Comparison of ENCODE assay signal across 9 mouse cellular contexts in genomic region chr4:41638186-41638731, GRCm38 (mm10). TPM values are rescaled to one million over a fixed set of nuclear protein-coding genes. Genes with fewer than 3 reads are reported as not detected.
DNase-seq lines count a peak whose midpoint lies in the region; ATAC-seq and TF ChIP-seq lines count a peak whose summit lies in the region.
"Had no signal": no experiment of that assay in that cellular context is flagged by ENCODE, and none has a peak within 500 bp of the region (broad histone marks: within the 10 kb centered on the region; RNA-seq: fewer than 3 reads in every experiment).

No protein-coding gene starts in this region.

- peaks cover 36% of the 10 kb centered on the region for H3K4me1 ChIP-seq in forebrain, embryonic 15.5 days
- peaks cover 50% of the 10 kb centered on the region for H3K4me1 ChIP-seq in limb, embryonic 12.5 days (replicated peaks)
- peaks cover 53% of the 10 kb centered on the region for H3K4me1 ChIP-seq in olfactory bulb, adult 2 months (ENCODE audit: control insufficient read depth, insufficient read depth, low read length)

- no peak for ATAC-seq in forebrain, embryonic 15.5 days (replicated peaks)
- no peak for ATAC-seq in limb, embryonic 12.5 days (ENCODE audit: insufficient number of reproducible peaks, insufficient read depth, low FRiP score, low TSS enrichment, low read depth)

- H3K9me3 ChIP-seq in forebrain, embryonic 15.5 days, result no peaks in the 10 kb centered on the region
- H3K9me3 ChIP-seq in limb, embryonic 12.5 days, result no peaks in the 10 kb centered on the region
- H3K9me3 ChIP-seq: heart, embryonic 12.5 days; lung, embryonic 15.5 days had no signal

- DNase-seq in kidney, postnatal 10 days, result peak; percentile 13
- DNase-seq in kidney, adult 8-10 months, result no peak
- DNase-seq in lung, adult 18-20 months, result no peak
- no peak for DNase-seq in adipocyte (ENCODE audit: low spot score)

- no peaks in the 10 kb centered on the region for H3K36me3 ChIP-seq in forebrain, embryonic 15.5 days
- no peaks in the 10 kb centered on the region; the same call in 1 of the 2 replicates for H3K36me3 ChIP-seq in limb, embryonic 12.5 days
- H3K36me3 ChIP-seq: heart, embryonic 12.5 days; lung, embryonic 15.5 days had no signal

- peak overlapping the region; percentile 84; the same call in 1 of the 2 replicates for H3K4me3 ChIP-seq in forebrain, embryonic 15.5 days
- H3K4me3 ChIP-seq in limb, embryonic 12.5 days (replicated peaks), result 0 out of 2 replicates have a peak overlapping the region, but pooled peaks have one; percentile 63
- peak overlapping the region; percentile 69 for H3K4me3 ChIP-seq in olfactory bulb, adult 2 months (ENCODE audit: insufficient read depth, low read depth, low read length)
- H3K4me3 ChIP-seq: heart, embryonic 12.5 days; lung, embryonic 15.5 days had no signal

- no peak for TF ChIP-seq CTCF in olfactory bulb, adult 2 months (IDR thresholded peaks at IDR 0.05; ENCODE audit: insufficient read depth, low read depth, low read length)

- H3K27ac ChIP-seq in forebrain, embryonic 15.5 days (replicated peaks), result no peak overlapping the region
- H3K27ac ChIP-seq in limb, embryonic 12.5 days, result no peak overlapping the region
- no peak overlapping the region; the same call in 1 of the 2 replicates for H3K27ac ChIP-seq in olfactory bulb, adult 2 months (ENCODE audit: insufficient read depth, low read depth, low read length)
- H3K27ac ChIP-seq: lung, embryonic 15.5 days had no signal

- TF ChIP-seq POLR2A in olfactory bulb, adult 2 months (IDR thresholded peaks at IDR 0.05; ENCODE audit: insufficient read depth, low read depth, low read length), result no peak

- WGBS in forebrain, embryonic 15.5 days, result 91% methylated on average over 10 of the region's 10 CpGs
- 90% methylated on average over 10 of the region's 10 CpGs for WGBS in limb, embryonic 12.5 days
- WGBS in olfactory bulb, adult 2 months, result 85% methylated on average over 10 of the region's 10 CpGs

- no peaks in the 10 kb centered on the region for H3K27me3 ChIP-seq in forebrain, embryonic 15.5 days
- peaks cover 67% of the 10 kb centered on the region for H3K27me3 ChIP-seq in limb, embryonic 12.5 days

- peak overlapping the region; percentile 96; the same call in 1 of the 2 replicates for H3K9ac ChIP-seq in forebrain, embryonic 15.5 days (replicated peaks)
- H3K9ac ChIP-seq in limb, embryonic 12.5 days (replicated peaks), result no peak overlapping the region
- H3K9ac ChIP-seq: lung, embryonic 15.5 days had no signal

- peak overlapping the region; percentile 61 for H3K4me2 ChIP-seq in forebrain, embryonic 15.5 days (replicated peaks)
- H3K4me2 ChIP-seq in limb, embryonic 12.5 days, result no peak overlapping the region

RNA-seq across cellular contexts. Expression of gene Enho, which starts 1.9 kb away (rescaled TPM):
- 58.3 and 66.4 TPM in 2 replicates for polyA plus RNA-seq in forebrain, embryonic 15.5 days (2015; fragmentation: Nextera tagmentation; extraction: Ambion mirVana)
- 21.9 and 22.2 TPM in 2 replicates for polyA plus RNA-seq in limb, embryonic 12.5 days (2016; fragmentation: Nextera tagmentation; extraction: Ambion mirVana)
- polyA plus RNA-seq in olfactory bulb, adult 2 months (2012; ENCODE audit: insufficient read depth, insufficient read length, low replicate concordance, missing spikeins), result not detected in 2 replicates

RNA-seq across cellular contexts. Expression of gene Cntfr, which starts 58.6 kb away (rescaled TPM):
- polyA plus RNA-seq in forebrain, embryonic 15.5 days (2015; fragmentation: Nextera tagmentation; extraction: Ambion mirVana), result 15.8 and 16.6 TPM in 2 replicates
- polyA plus RNA-seq in limb, embryonic 12.5 days (2016; fragmentation: Nextera tagmentation; extraction: Ambion mirVana), result 4.7 and 5.5 TPM in 2 replicates
- polyA plus RNA-seq in olfactory bulb, adult 2 months (2012; ENCODE audit: insufficient read depth, insufficient read length, low replicate concordance, missing spikeins), result not detected in 2 replicates

Comparison
In these comparisons a context has a peak if more than half of its experiments do, and no peak if none do; other contexts are left out.
1. RNA of gene Enho, which starts 1.9 kb away (polyA plus RNA-seq): 58.3 to 66.4 TPM in forebrain, embryonic 15.5 days and 21.9 to 22.2 TPM in limb, embryonic 12.5 days; not detected in olfactory bulb, adult 2 months; every median in the first group is over 10 times any median in the second.
2. Peak in every context shown above with its lines, with median percentiles within 50 percentile points of each other: H3K4me3 ChIP-seq.